Mouse (Mus musculus) thymus, adult 2 months (tissue): ENCODE results near the gene Tcta.

Experiments
- CTCF ChIP-seq: fragments of 200-500 bp; IDR thresholded peaks from 2 replicates; pipeline ENCODE4 v1.5.1; 2012; ENCODE audit warnings: mild to moderate bottlenecking, control low read depth, low read length, moderate library complexity, borderline replicate concordance; ENCODE audit not compliant: control insufficient read depth, poor library complexity, insufficient read depth; ENCODE audit errors: extremely low read depth
- POLR2A ChIP-seq: fragments of 200-500 bp; IDR thresholded peaks from 2 replicates; pipeline ENCODE4 v1.6.1; 2012; ENCODE audit warnings: mild to moderate bottlenecking, low read length, control low read depth, moderate library complexity; ENCODE audit not compliant: control insufficient read depth, poor library complexity, insufficient read depth; ENCODE audit errors: extremely low read depth

GRCm38 (mm10) chr9:108347024-108347423, 41.1 kb upstream of the Tcta start:
- TF ChIP-seq CTCF, result no peak
- TF ChIP-seq POLR2A, result no peak
